Mouse (Mus musculus) lung, postnatal 10 days (tissue): ENCODE data around the gene Ell2.

Experiments used
- DNase-seq: peaks from one replicate; pipeline ENCODE4 v3.0.0; 2021

Ell2 gene

GRCm38 (mm10) chr13:75733594-75734161, 27.1 kb downstream of the Ell2 start:
- no peak for DNase-seq

GRCm38 (mm10) chr13:75734231-75734630, 27.7 kb downstream of the Ell2 start:
- DNase-seq: no peak

- DNase-seq: no peak
Measured at GRCm38 (mm10) chr13:75735606-75736005, 29.0 kb downstream of the Ell2 start.

GRCm38 (mm10) chr13:75737991-75738390, 31.4 kb downstream of the Ell2 start:
- no peak for DNase-seq

GRCm38 (mm10) chr13:75738536-75738935, 32.0 kb downstream of the Ell2 start:
- no peak for DNase-seq

GRCm38 (mm10) chr13:75738957-75739356, 32.4 kb downstream of the Ell2 start:
- no peak for DNase-seq

- DNase-seq: no peak
Measured at GRCm38 (mm10) chr13:75740018-75740417, 33.5 kb downstream of the Ell2 start.

- DNase-seq: no peak
Measured at GRCm38 (mm10) chr13:75741119-75741518, 34.6 kb downstream of the Ell2 start.

GRCm38 (mm10) chr13:75741736-75742729, 35.5 kb downstream of the Ell2 start:
- no peak for DNase-seq

- no peak for DNase-seq
Measured at GRCm38 (mm10) chr13:75742970-75743369, 36.4 kb downstream of the Ell2 start.

GRCm38 (mm10) chr13:75744065-75744464, 37.5 kb downstream of the Ell2 start:
- DNase-seq: no peak

- no peak for DNase-seq
Measured at GRCm38 (mm10) chr13:75745328-75745727, 38.8 kb downstream of the Ell2 start.

GRCm38 (mm10) chr13:75747265-75747664, 40.7 kb downstream of the Ell2 start:
- no peak for DNase-seq

- no peak for DNase-seq
Measured at GRCm38 (mm10) chr13:75748685-75749084, 42.1 kb downstream of the Ell2 start.

GRCm38 (mm10) chr13:75750785-75751184, 44.2 kb downstream of the Ell2 start:
- no peak for DNase-seq

GRCm38 (mm10) chr13:75752216-75752938, 45.8 kb downstream of the Ell2 start:
- peak; percentile 89 for DNase-seq

GRCm38 (mm10) chr13:75754398-75754797, 47.8 kb downstream of the Ell2 start:
- DNase-seq: no peak

GRCm38 (mm10) chr13:75760859-75761548, 54.4 kb downstream of the Ell2 start:
- no peak for DNase-seq

- no peak for DNase-seq
Measured at GRCm38 (mm10) chr13:75762759-75763158, 56.2 kb downstream of the Ell2 start.

GRCm38 (mm10) chr13:75763280-75763679, 56.7 kb downstream of the Ell2 start:
- DNase-seq: no peak

- no peak for DNase-seq
Measured at GRCm38 (mm10) chr13:75765742-75766141, 59.2 kb downstream of the Ell2 start.

GRCm38 (mm10) chr13:75766238-75766637, 59.7 kb downstream of the Ell2 start:
- DNase-seq: no peak

- no peak for DNase-seq
Measured at GRCm38 (mm10) chr13:75766967-75767366, 60.4 kb downstream of the Ell2 start.
